Mouse (Mus musculus) thymus, postnatal 0 days (tissue): ENCODE results near the gene Bpifa1. TPM values are rescaled to one million over a fixed set of nuclear protein-coding genes. Genes with fewer than 3 reads are reported as not detected.

Experiments used
- polyA plus RNA-seq: library from polyadenylated mRNA; unstranded; fragments of >200 nt; fragmentation: Nextera tagmentation; extraction: Ambion mirVana; gene quantifications from 2 replicates; pipeline ENCODE4 v1.2.1, GENCODE M21; 2015

The Bpifa1 gene
- polyA plus RNA-seq, 1 experiment from 2014 or later, result 212 TPM

Other genes with a start within 250 kb of the Bpifa1 start
- gene Bpifb6, start 242.5 kb upstream of the Bpifa1 start, polyA plus RNA-seq, result 0.14 TPM in 1 of 2 replicates, not detected in the other
- 0.44 and 0.51 TPM in 2 replicates for gene Bpifb3, start 224.7 kb upstream of the Bpifa1 start, polyA plus RNA-seq
- 0.10 and 0.19 TPM in 2 replicates for gene Bpifb4, start 204.7 kb upstream of the Bpifa1 start, polyA plus RNA-seq
- 0.10 and 0.17 TPM in 2 replicates for gene Bpifa6, start 167.9 kb upstream of the Bpifa1 start, polyA plus RNA-seq
- 0.18 and 0.22 TPM in 2 replicates for gene Bpifa2, start 134.6 kb upstream of the Bpifa1 start, polyA plus RNA-seq
- gene Bpifa3, start 12.5 kb upstream of the Bpifa1 start, polyA plus RNA-seq, result not detected in 2 replicates
- 0.46 and 0.54 TPM in 2 replicates for gene Bpifa5, start 19.7 kb downstream of the Bpifa1 start, polyA plus RNA-seq
- 1.2 and 1.5 TPM in 2 replicates for gene Bpifb1, start 47.9 kb downstream of the Bpifa1 start, polyA plus RNA-seq
- 0.24 and 0.35 TPM in 2 replicates for gene Bpifb5, start 80.9 kb downstream of the Bpifa1 start, polyA plus RNA-seq
- gene Bpifb9a, start 115.0 kb downstream of the Bpifa1 start, polyA plus RNA-seq, result 0.18 and 0.28 TPM in 2 replicates
- 0.31 and 0.42 TPM in 2 replicates for gene Bpifb9b, start 164.3 kb downstream of the Bpifa1 start, polyA plus RNA-seq
- gene Cdk5rap1, start 230.1 kb downstream of the Bpifa1 start, polyA plus RNA-seq, result 36.8 and 56.8 TPM in 2 replicates